Mouse (Mus musculus): ENCODE results near the gene Ccdc71. TPM values are rescaled to one million over a fixed set of nuclear protein-coding genes. Genes with fewer than 3 reads are reported as not detected.

Ccdc71 gene
- total RNA-seq, 2 experiments from 2014 or later, result 25.8 to 26.4 TPM

Other genes starting within 250 kb of the Ccdc71 start
- 100 to 1,000 TPM; 328 to 348 TPM for gene Dag1, start 196.6 kb upstream of the Ccdc71 start, total RNA-seq (2021)
- gene Nicn1, start 170.1 kb upstream of the Ccdc71 start, total RNA-seq (2021), result 10 to 100 TPM; 20.3 to 24.2 TPM
- 1 to 10 TPM; 4.9 to 6.6 TPM for gene Amt, start 163.7 kb upstream of the Ccdc71 start, total RNA-seq (2021)
- gene Rhoa, start 154.4 kb upstream of the Ccdc71 start, total RNA-seq (2021), result 100 to 1,000 TPM; 225 to 248 TPM
- 10 to 100 TPM; 39.2 to 47.2 TPM for gene Tcta, start 154.4 kb upstream of the Ccdc71 start, total RNA-seq (2021)
- 100 to 1,000 TPM; 108 to 130 TPM for gene Gpx1, start 121.6 kb upstream of the Ccdc71 start, total RNA-seq (2021)
- 10 to 100 TPM; 71.1 to 71.4 TPM for gene Usp4, start 112.7 kb upstream of the Ccdc71 start, total RNA-seq (2021)
- gene 1700102P08Rik, start 67.7 kb upstream of the Ccdc71 start, total RNA-seq (2021), result under 1 TPM; 0.73 to 0.78 TPM
- gene Ccdc36, start 32.0 kb upstream of the Ccdc71 start, total RNA-seq (2021), result not detected
- gene BC048562, start 24.0 kb upstream of the Ccdc71 start, total RNA-seq (2021), result not detected
- 10 to 100 TPM in 1 of 2 experiments, 1 to 10 TPM in 1; 9.5 to 10.1 TPM for gene Klhdc8b, start 1.1 kb downstream of the Ccdc71 start, total RNA-seq (2021)
- 100 to 1,000 TPM; 354 to 360 TPM for gene Lamb2, start 19.2 kb downstream of the Ccdc71 start, total RNA-seq (2021)
- gene Usp19, start 30.1 kb downstream of the Ccdc71 start, total RNA-seq (2021), result 10 to 100 TPM; 78.7 to 93.7 TPM
- gene Qars, start 47.2 kb downstream of the Ccdc71 start, total RNA-seq (2021), result 10 to 100 TPM; 74.2 to 74.3 TPM
- 10 to 100 TPM; 61.6 to 65.7 TPM for gene Qrich1, start 56.3 kb downstream of the Ccdc71 start, total RNA-seq (2021)
- gene Impdh2, start 99.8 kb downstream of the Ccdc71 start, total RNA-seq (2021), result 10 to 100 TPM; 47.5 to 47.6 TPM
- 10 to 100 TPM; 70.6 to 77.9 TPM for gene Ndufaf3, start 106.9 kb downstream of the Ccdc71 start, total RNA-seq (2021)
- 10 to 100 TPM; 21.0 to 21.3 TPM for gene Dalrd3, start 109.4 kb downstream of the Ccdc71 start, total RNA-seq (2021)
- gene Wdr6, start 118.2 kb downstream of the Ccdc71 start, total RNA-seq (2021), result 10 to 100 TPM; 14.3 to 16.1 TPM
- 10 to 100 TPM; 14.5 to 18.5 TPM for gene P4htm, start 137.1 kb downstream of the Ccdc71 start, total RNA-seq (2021)
- gene Arih2, start 188.9 kb downstream of the Ccdc71 start, total RNA-seq (2021), result 10 to 100 TPM; 41.3 to 42.2 TPM
- 100 to 1,000 TPM; 192 to 211 TPM for gene Slc25a20, start 201.6 kb downstream of the Ccdc71 start, total RNA-seq (2021)
- 10 to 100 TPM; 80.3 to 81.8 TPM for gene Prkar2a, start 228.8 kb downstream of the Ccdc71 start, total RNA-seq (2021)